Mouse (Mus musculus) lung, postnatal 36 days (tissue): ENCODE measurements at regions not wholly inside any gene's neighbourhood (a gene's known extent, or its start where the extent isn't known, plus 50 kb on each side); places are given as distances from the start of the nearest gene placed in this dataset.
"Not testable (repeated sequence)": the region's sequence is repeated elsewhere in the genome, so short reads cannot be mapped to it uniquely, and the experiment has no call there.

Source experiments
- DNase-seq: peaks from one replicate; pipeline ENCODE4 v3.0.0; 2022; ENCODE audit warnings: mixed read lengths

DNA sequence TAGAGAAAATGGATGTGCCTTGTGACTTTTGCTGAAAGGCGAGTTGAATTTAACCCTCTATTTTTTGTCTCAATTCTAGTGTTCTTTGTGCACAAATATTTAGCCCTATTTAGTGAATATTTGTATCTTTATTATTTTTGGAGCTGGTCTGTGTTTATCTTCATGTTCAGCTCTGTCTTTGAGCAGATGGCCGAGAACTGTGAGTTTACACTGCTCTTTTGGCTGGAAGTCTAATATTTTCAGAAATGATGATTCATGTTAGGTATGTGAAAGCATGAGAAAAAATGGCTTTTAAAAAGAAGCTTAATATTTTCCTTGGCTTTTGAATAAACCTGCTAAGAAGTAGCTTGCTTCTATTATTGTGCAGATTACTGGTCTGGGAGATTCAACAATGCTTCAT lies 505.4 kb downstream of the Sema5a start:
- DNase-seq: no peak

DNA sequence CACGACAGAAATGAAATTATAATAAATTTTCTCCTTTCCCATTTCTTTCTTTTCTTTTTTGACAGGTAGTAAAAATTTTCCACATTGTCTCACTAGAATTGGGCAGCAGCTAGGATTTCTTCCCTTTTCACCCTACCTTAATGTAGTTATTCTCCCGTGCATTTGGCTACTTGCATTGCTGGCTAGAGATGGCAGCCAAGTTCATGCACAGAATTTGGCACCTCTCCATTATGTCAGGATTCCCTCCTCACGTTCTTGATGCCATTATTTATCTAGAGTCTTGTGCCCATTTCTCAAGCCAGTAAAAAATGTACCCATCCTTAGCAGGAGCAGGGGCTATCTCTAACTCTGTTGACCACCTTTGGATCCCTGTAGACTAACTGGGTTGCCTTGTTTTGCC lies 507.4 kb downstream of the Sema5a start:
- no peak for DNase-seq

DNA sequence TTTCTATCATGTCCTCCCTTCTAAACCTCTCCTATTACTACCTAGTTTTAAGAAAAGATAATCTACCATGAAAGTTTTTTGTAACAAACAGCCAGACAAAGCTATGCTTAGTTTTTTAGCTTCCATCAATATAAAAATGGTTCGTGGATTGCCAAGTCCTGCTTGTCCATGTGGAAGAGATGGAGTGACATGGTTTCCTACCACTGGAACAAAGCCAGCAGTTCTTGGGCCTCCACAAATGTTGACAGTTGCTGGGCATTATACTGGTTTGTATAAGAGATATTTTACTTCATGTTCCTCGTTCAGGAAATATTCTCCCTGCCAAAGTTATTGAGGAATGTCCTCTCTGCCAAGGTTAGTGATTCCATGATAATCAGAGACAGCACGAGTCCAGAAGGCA lies 515.5 kb downstream of the Sema5a start:
- DNase-seq: no peak

DNA sequence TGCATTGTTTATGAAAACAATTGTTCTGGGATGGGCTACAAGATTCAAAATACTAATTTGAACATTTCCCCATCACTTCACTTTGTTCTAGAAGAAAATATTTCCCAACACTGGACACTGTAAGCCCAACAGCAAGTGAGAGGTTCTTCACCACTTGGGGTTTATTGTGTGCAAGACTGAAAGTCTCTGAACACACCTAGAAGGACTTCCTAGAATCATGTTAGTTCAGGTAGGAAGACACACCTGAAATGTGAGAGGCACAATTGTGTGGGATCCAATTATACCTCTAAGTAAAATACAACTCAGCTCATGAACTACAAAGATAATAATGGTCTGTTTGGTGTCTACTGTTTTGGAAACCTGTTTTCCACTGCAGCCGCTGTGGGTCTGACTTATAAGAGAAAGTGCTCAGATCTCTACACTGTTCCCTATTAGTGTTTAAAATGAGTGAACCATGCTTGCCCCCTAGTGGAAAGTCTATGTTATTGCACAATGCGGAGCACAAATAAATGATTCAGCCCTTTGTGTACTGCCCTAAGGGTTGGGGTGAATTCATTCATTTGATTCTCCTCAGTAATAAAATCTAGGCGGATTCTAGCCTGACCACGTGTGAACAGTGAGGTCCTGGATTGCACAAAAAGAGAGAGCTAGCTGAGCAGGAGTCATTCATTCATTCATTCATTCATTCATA lies 521.5 kb downstream of the Sema5a start:
- DNase-seq: no peak

DNA sequence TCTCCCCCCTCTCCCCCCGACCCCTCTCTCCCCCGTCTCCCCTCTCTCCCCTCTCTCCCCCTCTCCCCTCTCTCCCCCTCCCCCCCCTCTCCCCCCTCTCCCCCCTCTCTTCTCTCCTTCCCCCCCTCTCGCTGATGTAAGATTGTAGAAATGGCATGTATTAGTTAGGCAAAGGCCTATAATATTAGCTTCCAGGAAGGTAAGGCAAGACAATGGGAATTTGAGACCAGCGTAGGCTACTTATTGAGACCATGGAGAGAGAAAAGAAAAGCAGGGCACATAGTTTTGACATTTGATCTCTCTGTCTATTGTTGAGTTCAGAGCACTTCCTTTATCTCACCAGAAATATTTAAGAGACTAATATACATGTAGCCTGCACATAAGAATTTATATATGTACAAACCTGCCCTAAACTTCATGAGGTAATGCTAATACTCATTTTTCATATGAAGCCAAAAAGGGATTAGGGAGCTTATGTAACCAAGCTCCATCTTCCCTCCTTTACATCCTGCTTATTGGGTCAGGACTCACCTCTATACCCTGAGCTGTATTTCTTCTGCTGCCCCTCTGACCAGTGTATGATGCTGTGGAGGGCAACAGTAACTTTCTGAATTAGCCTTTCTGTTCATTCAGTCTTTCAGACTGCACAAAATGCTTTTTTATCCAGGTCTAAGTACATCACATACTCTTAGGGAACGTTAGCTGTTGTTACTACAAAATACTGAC lies 522.3 kb downstream of the Sema5a start:
- DNase-seq: no peak

DNA sequence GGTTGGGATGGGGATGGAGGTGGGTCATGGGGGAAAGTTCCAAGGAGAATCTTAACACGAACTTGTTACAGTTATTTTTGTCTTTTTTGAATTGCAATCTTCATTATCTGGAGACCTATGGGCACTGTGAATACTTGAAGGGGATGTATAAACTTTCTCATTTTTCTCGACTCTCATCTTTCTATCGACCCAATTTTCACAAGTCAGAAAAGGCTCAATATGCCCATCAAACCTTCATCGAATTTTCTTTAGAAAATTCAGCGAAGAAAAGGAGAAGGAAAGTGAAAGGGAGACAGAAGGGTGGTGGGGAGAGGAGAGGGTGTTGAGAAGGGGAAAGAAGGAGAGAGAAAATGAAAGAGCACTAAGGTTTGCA lies 533.6 kb downstream of the Sema5a start:
- not testable (repeated sequence) for DNase-seq

DNA sequence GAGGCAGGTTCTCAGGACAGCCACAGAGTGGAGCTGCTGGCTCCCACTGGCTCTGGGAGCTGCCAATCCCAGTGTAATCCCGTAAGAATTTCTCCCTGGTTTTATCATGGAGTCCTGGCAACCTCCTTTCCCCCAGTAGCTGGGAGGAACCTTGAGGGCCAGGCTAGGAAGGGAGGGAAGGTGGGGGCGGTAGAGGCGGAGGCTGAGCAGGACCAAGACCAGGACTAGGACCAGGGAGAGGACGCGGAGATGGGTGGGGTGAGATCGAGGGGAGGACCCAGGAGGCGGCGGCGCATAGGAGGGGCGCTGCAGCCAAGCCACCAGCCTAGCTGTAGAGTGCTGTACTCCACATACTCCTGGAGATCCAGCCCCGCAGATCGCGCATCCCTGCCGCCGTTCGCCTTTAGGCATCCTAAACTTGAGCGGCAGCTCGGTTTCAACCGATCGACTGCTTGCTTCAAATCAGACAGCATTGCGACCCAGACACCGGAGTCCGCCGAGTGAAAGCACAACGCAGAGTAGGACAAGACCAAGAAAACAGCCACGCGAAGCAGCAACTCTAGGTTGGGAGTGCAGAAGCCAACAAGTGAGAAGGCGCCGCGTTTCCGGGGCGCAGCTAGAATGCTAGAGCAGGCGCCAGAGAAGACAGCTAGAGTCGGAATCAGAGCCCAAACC lies 534.1 kb downstream of the Sema5a start:
- DNase-seq: peak; percentile 77

DNA sequence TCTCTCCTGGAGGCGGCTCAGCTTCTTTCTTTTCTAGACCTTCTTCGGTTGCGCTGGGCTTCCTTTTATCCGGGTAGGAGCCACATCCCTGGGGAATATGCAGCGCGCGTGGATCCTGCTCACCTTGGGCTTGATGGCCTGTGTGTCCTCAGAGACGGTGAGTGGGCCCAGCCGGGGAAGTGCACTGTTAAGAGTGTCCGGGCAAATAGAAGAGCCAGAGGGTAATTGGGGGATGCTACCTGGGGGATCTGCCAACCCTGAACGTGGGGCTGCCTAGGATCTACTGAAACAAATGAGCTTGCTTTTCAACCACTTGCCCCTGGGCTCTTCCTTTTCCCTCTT lies 534.6 kb downstream of the Sema5a start:
- not testable (repeated sequence) for DNase-seq

DNA sequence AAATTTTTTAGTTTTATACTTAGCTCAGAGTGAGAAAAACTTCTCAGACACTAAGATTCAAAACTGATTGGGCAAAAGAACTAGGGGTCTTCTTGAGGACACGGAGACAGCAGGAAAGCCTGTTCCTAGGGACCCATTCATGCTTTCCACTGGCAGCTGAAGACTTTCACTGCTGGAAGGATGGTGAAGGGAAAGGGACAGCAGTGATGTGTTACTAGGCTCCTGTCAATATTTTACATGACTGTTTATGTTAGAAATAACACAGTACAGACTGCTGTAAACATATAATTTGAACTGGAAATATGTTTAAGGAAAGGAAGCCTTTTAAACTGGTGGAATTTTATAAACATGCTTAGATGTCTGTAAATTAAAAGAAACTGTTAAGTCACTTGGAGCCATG lies 537.0 kb downstream of the Sema5a start:
- not testable (repeated sequence) for DNase-seq

DNA sequence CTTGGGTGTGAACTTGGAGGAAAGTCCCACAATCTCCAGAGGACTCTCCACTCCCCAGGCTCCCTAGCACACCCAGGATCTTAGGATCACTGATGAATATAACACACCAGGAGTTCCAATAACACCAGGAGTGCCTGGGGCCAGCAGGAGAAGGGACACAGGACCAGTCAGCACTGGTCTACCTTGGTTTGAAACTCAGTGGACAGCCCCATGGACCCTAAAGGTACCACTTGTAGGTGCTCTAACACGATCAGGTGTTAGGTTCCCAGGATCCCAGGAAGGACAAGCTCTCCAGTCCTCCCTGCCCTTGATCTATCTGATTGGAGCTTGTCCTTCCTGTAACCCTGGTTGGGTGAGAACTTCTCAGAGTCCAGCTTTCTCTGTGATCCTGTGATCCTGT lies 554.6 kb downstream of the Sema5a start:
- DNase-seq: no peak

DNA sequence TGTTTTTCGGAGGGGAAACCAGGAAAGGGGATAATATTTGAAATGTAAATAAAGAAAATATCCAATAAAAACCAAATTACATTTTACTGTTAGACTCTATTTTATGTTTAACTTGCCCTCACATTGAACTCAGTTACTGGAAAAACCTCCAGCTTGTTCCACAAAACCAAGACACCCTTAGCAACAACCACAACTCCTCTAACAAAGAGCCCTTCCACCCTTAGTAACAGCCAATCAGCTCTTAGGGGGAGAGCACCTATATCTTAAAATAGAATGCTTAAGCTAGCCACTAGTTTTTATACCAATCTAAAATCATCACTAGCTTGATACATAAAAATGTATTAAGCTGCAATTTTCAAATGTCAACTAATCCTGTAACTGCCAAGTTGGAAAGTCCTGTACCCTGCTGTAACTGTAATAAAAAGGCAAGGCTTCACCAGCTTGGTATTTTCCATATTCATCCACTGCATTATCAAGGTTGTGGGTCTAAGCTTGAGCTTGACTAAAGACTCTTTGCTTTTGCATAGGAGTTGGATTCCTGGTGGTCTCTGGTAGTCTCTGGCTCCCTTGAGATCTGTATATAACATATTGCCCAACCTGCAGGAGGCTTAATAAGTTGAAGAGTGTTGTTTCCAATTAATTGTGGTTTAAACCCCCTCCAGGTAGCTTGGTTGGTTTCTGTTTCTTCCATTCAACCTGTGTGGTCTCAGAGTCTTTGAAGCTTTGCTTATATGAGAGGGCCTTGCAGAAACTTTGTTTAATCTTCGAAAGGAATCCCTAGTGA lies 566.4 kb downstream of the Sema5a start:
- DNase-seq: no peak

DNA sequence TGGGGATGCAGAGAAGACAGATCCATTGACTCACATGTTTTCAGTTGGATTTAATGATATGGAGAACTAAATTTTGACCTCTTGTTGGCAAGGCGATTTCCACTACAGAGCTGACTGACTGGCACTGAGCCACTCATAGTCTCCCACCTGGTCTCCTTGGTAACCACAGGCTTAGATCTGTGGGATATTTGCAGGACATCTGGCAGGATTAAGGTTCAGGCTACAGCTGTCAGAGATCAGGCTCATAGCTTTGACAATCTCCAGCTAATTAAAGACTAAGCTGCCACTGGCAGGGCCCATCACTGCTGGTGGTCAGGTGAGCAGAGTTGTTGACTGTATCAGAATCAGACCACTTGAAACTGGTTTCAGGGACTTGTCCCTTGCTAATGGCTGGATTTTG lies 595.4 kb downstream of the Sema5a start:
- no peak for DNase-seq
